Mouse (Mus musculus) mouse embryonic stem cell (cell line): Measurements from ENCODE around the gene Zfp942.
"Not testable (repeated sequence)": the region's sequence is repeated elsewhere in the genome, so short reads cannot be mapped to it uniquely, and the experiment has no call there.

Experiments
- in situ Hi-C, 2 experiments: fragments of 300-500 bp; cut with MboI; formaldehyde crosslinking; loops; 1 replicate in 1 of 2; 3 replicates in 1 of 2; pipeline ENCODE4 v1.14.3; 2019 to 2020; ENCODE audit warnings: low sequenced_read_pairs in 2 of 2, low pct_unique_long_range_greater_than_20kb in 1 of 2, mixed read lengths in 1 of 2; ENCODE audit not compliant: unreplicated experiment in 1 of 2

The Zfp942 gene

GRCm38 (mm10) chr17:21962107-21962907 is at the start of gene Zfp942, which contains the start of gene Zfp943:
Gene Zfp942 (minus strand): TSS chr17:21962464.
Gene Zfp943 (plus strand): TSS chr17:21962552.
- in situ Hi-C loops, result not testable (repeated sequence)

- in situ Hi-C loops, result no loop called here
These were observed 1.0 kb upstream of the Zfp942 start for GRCm38 (mm10) chr17:21963302-21963701.

DNA sequence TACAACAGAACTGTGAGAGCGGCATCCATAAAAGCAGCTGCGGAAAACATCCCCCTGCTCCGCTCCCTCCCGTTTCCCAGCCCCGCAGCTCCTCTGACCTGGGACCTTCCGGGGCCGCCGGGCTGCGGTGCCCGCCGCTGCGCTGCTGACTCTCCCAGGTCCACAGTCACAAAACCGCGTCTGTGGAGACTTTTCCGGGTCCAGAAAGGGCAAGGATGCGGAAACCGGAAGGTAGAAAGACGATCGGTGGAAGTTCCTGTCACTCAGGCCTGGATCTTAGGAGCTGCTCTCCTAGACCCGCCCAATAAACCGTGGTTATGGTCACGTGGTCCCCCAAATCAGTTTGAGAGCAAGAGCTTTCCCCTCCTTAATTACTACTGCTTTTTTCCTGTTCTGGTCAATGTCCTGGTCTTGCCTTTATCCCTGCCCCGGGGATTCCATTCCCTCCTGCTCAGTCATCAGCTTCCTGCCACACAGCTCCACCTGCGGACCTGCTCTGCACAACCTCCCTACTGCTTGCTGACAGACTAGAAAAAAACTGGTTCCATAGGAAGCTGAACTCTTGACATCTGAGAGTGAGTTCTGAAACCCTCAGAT is 52.7 kb downstream of the Zfp942 start, which contains the start of gene Zfp995:
Zfp995 (minus strand) TSS at position 471 of the 597 bp plus-strand sequence.
- in situ Hi-C loops, result not testable (repeated sequence)

DNA sequence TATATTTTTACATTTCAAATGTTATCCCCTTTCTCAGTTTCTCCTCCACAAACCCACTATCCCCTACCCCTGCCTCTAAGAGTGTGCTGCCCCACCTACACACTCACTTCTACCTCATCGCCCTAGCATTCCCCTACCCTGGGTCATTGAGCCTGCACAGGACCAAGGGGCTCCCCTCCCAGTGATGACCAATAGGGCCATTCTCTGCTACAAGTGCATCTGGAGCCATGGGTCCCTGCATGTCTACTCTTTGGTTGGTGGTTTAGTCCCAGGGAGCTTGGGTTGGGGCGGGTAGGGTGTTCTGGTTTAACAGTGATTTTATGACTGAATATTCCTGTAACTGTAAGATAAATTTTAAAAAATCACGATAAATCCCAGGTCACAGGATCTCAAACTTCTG is 53.2 kb downstream of the Zfp942 start:
- in situ Hi-C loops, result no loop called here
